Mouse (Mus musculus): ENCODE measurements around the gene Cep55.

Cep55 gene

GRCm38 (mm10) chr19:38096231-38096630 is 41.4 kb downstream of the Cep55 start:
- in situ Hi-C loops (cut with MboI; ENCODE audit: low sequenced_read_pairs), result no loop called here

- in situ Hi-C loops (cut with MboI; ENCODE audit: low sequenced_read_pairs), result no loop called here
Observed at GRCm38 (mm10) chr19:38096858-38097758, 42.3 kb downstream of the Cep55 start, which contains the start of gene Ffar4. TSS of gene Ffar4 (plus strand) at chr19:38097071.

DNA sequence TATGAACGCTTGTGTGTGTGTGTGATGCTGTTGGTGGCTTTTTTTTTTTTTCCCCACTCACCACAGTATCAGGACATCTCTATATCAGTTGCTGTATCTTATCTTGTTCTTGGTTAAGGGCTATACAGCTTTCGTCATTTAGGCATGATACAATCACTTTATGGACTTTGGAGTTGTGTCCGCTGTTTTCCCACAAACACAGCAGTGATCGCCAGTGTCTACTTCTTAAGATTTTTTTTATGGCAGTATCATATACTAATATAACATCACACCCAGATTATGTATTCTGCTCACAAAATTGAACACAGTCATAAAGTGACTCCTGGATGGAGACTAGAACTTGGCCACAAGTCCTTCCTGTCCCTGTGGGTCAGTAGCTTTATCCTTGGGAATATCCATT is 53.1 kb downstream of the Cep55 start:
- in situ Hi-C loops (cut with MboI; ENCODE audit: low sequenced_read_pairs), result no loop called here

DNA sequence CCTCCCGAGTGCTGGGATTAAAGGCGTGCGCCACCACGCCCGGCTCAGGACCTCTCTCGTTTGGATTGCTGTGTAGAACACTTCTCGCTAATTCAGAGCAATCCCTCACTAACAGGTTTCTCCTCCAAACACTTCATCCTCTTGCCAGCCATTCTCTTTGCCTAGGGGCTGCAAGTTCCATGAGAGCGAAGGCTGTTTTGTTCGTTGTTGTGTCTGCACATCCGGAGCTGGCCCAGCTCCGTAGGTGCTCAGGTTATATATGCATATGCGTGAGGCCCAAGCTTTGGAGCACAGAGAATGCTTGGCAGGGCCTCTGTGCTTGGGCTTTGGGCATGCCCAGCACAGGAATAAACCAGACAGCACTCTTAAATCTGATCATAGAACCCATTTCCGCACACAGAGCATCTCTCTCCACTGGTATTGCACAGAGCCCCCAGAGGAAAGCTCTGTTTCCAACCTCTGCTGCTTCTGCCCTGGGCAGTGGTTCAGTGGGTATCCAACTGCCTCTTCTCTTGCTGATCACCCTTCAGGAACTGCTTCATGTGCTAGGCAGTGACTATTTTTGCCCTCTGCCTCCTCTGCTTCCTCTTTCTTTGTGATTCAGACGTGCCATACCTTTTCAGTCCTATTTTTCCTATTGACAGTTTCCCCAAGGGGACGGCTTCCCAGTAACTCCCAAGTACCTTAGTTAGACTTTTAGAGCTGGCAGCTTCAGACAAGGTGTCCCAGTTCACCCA is 54.9 kb downstream of the Cep55 start:
- in situ Hi-C loops (cut with MboI; ENCODE audit: low sequenced_read_pairs), result no loop called here

DNA sequence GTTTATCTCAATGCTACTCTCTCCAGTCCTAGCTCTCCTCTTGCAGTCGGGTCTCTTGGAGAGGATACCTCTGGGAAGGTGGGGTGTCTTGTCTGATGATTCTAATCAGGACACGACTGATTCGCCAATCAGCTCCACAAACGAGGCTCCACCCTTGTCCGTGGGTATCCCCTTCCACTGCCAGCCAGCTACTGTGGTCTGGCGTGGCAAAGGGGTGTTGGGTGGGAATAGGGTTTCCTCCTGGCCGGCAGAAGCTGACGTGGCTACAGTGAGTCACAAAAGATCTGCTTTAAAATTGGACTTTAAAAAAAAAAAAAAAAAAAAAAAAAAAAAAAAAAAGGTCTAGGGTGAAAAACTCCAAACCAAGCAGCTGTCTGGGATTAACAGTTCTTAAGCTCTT is 56.2 kb downstream of the Cep55 start:
- in situ Hi-C loops (cut with MboI; ENCODE audit: low sequenced_read_pairs), result no loop called here

DNA sequence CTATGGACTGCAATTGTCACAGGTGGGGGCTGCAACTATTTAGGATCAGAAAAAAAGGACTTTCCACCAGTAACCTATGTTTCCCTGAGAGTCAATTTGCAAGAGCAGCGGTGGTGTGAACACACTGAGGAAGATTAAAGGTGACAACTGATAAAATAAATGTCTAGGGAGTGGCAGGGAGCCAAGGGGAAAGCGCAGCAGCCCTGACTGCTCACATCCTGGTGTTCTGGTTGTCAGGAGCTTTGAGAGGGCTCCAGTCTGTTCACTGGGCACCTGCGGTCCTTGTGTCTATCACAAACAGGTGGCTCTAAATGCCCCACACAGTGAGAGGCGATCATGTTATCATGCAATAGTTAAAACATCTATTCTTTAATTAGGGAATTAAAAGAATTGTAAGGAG is 57.8 kb downstream of the Cep55 start:
- in situ Hi-C loops (cut with MboI; ENCODE audit: low sequenced_read_pairs), result no loop called here

- in situ Hi-C loops (cut with MboI; ENCODE audit: low sequenced_read_pairs), result no loop called here
Observed at GRCm38 (mm10) chr19:38114834-38115491, 60.2 kb downstream of the Cep55 start.

- in situ Hi-C loops (cut with MboI; ENCODE audit: low sequenced_read_pairs), result no loop called here
Observed at GRCm38 (mm10) chr19:38120123-38120760, 65.4 kb downstream of the Cep55 start.

DNA sequence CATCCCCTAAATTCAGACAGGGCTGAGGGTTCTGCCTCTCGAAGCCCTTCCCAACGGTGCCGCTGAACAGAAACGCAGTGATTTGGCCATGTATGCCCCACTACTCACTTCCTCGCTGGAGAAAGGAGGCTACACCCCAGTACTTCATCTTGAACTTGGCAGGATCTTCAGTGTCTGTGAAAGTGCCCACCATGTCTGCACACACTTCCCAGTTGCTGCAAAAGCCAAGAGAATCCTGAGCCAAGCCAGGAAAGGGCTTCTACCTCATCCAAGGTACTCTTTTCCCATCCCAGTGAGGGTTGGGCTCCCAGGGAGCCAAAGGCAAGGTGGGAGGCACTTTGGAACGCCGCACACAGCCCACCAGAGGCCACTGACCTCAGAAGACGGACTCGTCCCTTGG is 69.1 kb downstream of the Cep55 start:
- in situ Hi-C loops (cut with MboI; ENCODE audit: low sequenced_read_pairs), result no loop called here
